Mouse (Mus musculus) spleen, postnatal 14 days (tissue): ENCODE measurements around the gene Ethe1.

Source experiments
- DNase-seq, 2 experiments: peaks; one replicate each; pipeline ENCODE4 v3.0.0; 2021 to 2022; ENCODE audit warnings: low spot score in 2 of 2

The Ethe1 gene

DNA sequence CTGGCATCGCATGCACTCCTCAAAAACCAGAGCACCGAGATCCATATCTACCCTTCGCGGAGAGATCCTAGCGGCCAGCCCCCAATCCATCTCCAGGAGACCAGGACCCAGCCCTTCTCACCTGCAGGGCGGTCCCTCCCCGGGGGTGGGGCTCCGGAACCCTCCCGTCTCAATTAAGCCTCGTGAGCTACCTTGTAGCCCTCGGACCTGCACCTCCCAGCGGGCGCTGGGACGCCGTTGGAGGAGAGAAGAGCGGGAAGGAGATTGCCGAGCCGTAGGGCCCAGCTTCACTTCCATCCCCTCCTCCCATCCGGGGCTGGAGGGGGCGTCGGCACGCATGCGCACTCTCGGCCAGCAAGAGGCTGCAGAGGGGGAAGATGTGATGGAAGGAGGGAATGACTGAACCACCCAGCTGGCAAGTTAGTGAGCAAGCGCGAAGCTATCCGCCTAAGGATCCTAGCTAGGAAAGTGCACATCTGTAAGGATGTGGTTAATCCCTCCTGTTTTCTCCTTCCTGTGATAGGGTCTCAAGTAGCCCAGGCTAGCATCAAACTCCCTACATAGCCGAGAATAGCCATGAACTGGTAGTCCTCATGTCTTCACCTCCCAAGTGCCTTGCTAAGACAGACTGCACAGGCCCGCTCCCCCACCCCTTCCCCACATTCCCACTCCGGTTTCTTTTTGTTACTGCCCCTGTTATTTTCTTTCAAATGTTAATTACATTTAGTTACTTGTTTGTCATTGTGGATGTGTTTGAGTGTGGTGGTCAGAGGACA is at the start of gene Ethe1, which contains the start of gene Zfp575:
Gene Ethe1, plus strand, starts transcription at position 214 of the 776 bp plus-strand sequence.
Gene Zfp575, minus strand, starts transcription at position 312 of the 776 bp plus-strand sequence.
- DNase-seq = no peak

DNA sequence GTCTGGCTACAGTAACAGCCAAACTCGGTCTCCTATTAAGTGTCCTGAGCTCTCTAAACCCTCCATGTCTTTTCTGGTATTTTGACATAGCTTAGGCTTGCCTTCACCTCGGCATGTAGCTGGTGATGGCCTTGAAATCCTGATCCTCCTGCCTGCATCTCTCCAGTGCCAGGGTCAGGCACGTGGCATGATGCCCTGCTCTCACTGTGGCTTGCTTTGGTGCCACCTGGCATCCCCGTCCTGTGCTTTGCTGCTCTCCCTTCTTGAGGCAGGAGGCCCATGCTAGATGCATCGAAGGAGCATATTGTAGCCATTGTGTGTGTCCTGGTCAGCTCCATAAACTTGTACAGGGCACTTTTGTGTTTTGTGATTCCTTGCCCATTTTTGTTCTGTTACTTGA is 49.8 kb upstream of the Ethe1 start:
- DNase-seq = no peak

DNA sequence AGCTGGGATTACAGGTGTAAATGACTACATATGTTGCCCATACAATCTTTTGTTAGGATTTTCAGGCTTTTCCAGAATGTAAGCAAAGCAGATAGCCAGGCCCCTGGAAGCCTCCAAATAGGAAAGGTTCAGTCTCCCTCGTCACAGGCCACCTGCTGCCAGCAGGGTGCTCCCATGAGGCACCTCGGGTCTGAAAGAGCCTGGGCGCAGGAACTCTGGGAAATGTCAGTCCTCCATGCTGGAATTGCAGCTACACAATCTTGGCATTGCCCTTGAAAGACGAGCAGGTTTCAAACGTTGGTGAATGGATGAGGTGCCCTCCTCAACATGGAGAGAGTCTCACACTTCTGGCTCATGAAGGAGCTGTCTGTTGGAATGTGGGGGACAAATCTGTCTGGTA is 49.2 kb upstream of the Ethe1 start:
- DNase-seq = no peak

DNA sequence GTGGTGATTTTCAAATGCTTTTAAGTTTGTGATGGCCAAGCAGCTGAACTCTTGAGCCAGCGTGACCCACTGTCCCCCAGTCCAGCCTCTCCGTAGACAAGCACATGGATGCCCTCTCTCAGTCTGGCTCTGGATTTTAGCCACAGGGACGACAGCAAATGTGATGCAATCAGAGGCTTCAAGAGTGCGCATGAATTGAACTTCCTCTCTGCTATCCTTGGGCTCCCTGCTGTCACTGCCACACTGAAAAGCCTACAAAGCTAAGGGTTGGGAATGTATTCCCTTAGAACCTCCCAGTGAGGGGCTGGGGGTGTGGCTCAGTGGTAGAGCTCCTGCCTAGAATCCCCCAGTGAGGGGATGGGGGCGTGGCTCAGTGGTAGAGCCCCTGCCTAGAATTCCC is 48.6 kb upstream of the Ethe1 start:
- DNase-seq = no peak

DNA sequence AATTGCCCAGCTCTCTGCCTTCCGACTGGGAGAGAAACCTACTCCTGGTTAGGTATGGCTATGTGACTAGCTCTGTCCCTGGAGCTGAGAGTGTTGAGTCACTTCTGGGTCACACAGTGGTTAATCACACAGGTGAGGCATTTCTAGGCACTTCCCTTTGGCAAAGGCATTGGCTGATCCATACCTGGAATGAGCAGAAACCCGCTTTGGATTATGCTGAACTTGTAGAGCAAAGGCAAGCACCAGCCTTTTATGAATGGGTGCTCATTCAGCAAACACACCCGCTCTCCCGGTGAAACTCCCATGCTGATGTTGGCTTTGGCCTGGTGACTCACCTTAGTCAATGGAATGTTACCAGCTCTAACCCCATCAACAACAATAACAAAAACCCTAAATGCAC is 47.7 kb upstream of the Ethe1 start:
- DNase-seq = no peak

DNA sequence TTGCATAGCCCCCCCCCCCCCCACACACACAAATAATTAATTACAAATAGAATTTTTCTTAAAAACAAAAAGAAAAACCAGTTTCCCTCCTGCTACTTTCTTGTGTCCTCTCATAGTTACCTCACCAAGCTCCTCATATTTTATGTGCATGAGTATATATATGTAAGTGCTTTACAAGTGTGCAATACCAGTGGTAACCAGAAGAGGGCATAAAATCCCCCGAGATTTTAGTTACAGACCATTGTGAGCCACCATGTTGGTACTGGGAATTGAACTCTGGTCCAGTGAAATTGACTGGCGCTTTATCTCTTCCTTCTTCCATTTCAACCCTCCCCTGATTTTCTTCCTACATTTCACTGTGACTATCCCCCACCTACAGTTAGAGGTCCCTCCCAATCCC is 42.8 kb upstream of the Ethe1 start:
- no peak for DNase-seq

DNA sequence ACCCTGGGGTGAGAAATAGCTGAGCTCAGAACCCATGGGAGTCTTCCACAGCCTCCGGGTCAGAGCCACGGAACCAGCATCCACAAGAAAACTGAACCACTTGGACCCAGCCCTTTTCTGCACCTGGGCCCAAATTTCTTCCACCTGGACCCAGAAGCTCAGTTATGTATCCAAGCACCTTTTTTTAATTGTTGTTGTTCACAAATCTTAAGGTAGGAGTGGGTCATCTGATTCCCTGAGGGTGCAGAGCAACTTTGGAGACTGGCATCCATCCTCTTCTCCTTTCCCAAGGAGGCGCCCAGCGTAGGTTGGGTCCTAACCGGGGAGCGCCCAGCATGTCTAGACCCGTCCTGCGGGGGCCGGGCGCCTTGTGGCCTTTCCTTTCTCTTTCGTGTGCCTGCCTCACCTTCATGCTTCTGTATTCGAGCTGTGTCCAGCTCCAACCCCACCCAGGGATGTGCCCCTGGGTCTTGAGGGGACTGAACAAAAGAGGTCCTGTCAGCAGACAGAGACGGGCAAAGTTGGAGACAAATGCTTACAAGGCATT is 41.2 kb upstream of the Ethe1 start, which contains the start of the genes Pinlyp and Xrcc1:
Gene Pinlyp, minus strand, starts transcription at position 51 of the 547 bp plus-strand sequence.
Gene Xrcc1, plus strand, starts transcription at position 222 of the 547 bp plus-strand sequence.
- DNase-seq = no peak

DNA sequence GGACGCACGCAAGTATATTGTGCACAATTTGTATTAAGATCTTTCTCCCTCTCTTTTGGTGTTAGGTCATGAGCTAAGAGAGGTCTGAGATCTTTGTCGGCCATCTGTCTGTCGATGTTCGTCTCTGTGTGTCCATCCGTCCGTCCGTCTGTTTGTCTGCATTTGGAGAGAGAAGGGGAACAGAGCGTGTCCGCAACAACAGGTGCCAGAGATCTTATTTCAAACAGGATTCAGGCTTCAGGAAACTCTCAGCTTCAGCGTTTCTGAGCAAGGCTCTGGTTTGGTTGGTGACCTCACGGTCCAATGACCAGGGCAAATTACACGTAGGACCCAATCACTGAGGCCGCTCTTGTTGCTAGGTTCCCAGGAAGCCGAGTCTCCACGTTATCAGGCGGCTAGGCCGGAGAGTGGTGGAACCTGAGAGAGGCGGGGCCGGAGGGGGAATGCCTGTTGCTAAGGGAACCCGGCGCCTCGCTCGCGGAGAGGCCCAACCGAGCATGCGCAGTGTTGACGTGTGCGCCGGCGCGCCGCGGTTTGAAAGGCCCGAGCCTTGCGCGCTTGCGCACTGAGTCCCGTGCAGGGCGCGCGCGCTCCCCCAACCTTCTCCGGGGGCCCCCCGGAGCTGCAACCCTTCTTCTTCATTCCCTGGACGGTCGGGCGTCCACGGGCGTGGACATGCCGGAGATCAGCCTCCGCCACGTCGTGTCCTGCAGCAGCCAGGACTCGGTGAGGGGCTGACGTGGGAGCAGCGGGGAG is 40.5 kb upstream of the Ethe1 start:
- peak; percentile 97 for DNase-seq

DNA sequence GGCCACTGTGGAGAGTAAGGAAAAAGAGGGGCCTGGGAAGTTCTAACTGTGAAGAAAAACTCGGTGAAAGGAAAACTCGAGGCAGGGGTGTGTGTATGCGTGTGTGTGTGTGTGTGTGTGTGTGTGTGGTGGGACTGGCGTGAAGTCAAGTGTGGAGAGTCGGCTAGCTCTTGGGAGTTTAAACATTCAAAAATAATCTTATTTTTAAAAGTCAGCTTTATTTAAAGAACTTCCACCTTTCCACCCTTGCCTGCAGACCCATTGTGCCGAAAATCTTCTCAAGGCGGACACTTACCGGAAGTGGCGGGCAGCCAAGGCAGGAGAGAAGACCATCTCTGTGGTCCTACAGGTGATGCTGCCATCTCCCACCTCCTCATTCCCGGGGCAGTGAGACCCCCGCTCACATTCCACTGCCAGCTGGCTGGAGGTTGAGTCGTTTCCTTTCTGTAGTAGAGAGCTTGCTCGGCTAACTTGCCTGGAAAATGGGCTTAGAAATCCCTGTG is 39.8 kb upstream of the Ethe1 start:
- no peak for DNase-seq

DNA sequence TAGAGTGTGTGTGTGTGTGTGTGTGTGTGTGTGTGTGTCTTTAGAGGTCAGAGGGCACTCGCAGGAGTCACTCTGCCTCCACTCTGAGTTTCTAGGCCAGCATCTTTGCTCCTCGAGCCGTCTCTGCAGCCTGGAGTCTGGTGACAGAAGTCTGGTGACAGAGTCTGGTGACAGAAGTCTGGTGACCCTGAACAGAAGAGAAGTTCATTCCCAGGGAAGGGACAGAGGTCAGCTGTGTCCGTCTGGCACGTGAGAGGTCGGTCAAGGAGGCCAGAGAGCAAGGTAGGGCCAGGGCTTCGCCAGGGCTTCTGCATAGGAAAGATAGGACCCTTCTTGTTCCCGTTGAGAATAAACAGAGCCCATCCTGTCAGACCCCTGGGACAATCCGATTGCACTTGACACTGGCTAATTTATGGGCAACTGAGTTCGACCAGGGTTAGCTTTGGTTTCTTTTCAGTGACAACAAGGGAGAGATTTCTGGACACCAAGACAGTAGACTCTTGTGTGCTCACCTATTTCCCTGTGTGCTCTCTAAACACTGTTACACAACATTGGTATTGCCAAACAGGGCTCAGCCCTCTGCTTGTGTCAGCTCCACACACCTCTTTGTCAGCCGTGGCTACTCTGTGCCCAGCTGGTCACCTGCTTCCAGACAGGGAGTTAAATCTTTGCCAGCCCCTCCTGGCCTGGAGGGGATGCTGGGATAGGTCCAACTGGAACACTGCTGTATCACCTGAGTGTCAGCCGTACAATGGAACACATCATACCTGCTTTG is 35.2 kb upstream of the Ethe1 start:
- no peak for DNase-seq

DNA sequence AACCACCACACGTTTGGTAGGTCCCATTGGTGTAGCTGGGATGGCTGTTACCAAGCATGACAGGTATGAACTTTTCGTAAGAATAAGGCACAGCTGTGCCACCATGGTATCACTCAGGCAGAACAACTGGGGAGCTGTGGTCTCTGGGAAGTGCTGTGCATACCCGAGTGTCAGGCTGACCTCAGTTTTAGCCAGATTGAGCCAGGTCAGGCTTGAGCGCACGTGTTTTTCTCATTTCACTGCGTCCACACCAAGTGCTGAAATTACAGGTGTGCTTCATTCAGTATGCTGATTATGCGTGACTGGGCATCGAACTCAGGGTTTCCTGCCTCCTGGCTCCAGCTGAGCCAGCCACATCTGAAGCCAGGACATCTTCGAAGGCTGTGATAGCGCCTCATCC is 31.6 kb upstream of the Ethe1 start:
- no peak for DNase-seq

DNA sequence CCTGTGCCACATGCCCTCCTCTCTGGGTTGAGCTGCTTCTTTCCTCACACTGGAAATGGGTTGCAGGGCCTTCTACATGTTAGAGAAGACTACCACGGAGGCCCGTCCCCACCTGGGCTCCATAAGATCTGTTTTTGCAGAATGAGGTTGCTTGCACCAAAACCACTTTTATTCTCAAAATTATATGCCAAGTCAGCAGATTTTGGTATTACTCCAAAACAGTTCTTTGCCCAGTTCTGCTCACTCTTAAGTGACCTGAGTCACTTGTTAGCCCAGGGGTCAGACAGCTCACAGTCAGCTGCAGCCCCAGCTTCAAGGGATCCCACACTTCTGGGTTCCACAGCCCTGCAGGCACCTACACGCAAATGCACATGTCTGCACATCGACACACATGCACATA is 25.9 kb upstream of the Ethe1 start:
- no peak for DNase-seq

DNA sequence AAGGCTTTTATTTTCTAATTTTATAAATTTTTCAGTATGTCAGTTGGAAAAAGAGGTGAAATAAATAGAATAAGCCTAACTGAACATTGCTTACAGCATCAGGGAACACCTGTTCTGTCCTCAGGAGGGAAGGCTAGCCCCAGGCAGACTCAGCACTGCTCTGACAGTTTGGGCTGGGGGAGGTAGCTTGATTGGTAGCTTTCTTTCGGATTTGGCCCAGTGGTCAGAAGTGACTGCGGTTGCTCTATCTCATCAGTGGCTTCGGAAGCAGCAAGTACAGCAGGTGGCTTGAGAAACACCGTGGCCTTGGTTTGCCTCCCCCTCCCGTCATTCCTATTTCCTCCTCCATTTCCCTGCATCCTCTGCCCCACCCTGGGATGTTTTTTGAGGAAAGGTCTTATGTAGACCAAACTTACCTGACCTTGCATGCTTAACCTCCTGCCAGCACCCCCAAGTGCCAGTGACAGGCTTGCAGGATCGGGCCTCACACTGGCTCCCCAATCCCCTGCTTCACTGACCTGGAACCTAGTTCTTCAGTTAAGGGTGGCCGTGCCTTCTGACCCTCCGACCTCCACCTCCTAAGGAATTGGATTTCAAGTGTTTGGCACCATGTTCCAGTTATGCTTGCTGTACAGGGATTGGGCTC is 24.0 kb upstream of the Ethe1 start:
- DNase-seq = no peak

DNA sequence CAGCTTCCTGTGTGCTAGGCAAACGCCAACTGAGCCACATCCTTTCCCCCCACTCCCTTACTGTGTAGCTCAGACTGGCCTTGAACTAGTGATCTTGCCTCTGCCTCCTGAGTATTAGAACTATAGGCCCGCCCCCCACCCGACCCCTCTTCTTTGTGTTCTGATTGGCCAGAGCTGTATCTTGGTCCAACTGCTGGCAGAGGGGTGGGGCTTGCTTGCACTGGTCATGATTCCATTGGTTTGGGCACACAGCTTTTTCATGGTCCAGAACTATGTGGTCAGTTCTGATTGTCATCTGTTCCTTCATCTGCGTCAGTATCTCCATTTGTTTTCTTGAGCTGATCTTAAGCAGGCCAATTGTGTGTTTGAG is 23.5 kb upstream of the Ethe1 start:
- DNase-seq = no peak

DNA sequence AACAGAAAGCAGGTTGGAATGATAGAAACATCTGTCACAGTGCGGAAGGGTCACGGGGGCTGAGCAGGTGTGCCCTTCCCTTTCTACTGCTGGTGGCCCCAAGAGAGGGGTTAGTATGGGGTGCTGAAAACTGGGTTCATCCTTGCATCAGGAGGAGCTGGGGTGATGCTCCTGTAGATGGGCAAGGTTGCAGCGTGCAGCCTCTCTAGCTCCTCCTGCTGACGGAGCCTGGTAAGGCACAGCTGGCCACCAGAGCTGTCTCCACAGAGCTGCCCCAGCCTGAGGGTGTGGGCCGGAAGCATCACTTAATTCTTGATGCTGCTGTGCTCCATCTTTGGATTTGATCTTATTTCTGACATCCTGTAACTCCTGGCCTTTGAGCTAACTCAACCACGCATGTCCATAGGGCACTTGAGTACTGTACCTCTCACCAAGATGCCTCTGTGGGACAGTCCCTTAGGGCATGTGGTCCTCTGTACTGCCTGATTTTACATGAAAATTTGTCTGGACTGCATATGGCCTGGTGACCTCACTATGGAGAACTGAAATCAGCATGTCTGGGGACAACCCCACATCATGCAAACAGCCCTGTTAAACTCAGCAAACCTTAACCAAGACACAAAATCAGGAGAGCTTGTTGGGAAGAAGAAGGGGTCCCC is 22.6 kb upstream of the Ethe1 start:
- DNase-seq = peak; percentile 73 to 84

DNA sequence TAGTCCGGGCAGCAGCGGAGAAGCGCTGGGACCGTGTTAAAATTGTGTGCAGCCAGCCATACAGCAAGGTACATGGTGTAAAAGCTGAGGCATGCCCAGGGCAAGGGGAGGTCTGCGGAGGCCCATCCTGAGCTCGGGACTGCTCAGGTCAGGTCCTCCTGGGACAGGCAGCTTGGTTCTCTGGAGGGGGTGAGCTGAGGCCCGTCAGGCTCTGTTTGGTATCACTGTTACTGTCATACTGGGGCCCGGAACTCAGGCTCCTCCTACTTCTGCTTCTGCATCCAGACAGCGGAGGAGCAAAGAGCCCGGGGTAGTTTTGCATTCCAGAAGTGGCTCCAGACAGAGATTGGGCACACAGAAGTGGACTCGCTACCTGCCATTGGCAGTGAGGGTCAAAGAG is 21.7 kb upstream of the Ethe1 start:
- no peak for DNase-seq

DNA sequence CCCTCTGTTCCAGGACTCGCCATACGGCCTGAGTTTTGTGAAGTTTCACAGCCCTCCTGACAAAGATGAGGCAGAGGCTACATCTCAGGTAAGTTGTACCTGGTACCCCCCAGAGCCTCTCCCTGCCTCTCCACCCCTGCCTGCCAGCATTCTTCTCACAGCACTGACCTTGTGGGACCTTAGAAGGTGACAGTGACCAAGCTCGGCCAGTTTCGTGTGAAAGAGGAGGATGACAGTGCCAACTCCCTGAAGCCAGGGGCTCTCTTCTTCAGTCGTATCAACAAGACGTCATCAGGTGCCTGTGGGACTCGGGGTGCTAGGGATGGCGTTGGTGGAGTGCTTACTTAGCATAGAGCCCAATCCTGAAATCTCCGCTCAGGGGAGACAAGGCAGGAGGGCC is 21.1 kb upstream of the Ethe1 start:
- DNase-seq = no peak

DNA sequence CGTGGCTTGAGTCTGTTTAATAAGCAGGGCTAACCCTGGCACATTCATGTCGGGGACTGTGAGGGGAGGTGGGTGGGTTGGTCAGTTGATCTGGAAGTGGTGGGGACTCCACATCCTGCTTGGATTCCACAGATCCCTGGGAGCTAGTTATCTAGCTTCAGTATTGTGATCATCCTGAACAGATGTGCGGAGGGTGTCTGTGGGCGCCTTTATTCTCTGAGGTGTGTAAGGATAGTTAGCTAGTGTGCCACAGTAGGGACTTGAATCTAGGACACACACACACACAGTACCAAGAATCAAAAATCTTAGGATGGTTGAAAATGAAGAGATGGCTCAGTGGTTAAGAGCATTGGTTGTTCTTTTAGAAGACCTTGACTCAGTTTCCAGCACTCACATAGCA is 18.8 kb upstream of the Ethe1 start:
- DNase-seq = no peak

DNA sequence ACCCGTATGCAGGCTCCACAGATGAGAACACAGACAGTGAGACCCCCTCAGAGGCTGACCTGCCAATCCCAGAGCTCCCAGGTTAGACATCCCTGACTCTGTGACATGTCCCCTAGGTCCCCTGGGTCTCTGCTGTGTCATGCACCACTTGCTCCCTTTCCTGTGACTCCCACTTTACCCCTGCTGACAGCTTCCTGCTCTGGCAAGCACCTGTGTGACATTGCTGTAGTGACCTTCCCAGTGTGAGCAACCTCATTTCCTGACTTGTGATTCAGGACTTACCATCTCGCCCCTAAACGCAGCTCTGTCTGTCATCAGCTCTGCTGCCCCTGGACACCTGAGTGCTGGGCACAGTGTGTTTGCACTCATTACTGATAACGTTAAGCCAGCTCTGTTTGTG is 16.3 kb upstream of the Ethe1 start:
- DNase-seq = no peak

DNA sequence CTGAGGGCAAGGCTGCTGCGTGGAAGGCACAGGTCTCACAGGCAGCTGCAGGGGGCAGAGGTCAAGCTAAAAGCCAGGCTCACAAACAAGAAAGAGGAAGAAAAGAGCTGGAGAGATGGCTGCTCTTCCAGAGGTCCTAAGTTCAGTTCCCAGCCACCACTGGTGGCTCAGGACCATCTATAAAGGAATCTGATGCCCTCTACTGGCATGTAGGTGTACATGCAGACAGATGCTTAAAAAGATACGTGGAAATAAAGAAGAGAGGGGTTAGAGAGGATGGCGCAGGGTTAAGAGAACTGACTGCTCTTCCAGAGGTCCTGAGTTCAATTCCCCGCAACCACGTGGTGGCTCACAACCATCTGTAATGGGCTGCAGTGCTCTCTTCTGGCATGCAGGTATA is 14.9 kb upstream of the Ethe1 start:
- no peak for DNase-seq
